Mouse (Mus musculus) midbrain, embryonic 16.5 days (tissue): ENCODE measurements around the gene Sox11. TPM values are rescaled to one million over a fixed set of nuclear protein-coding genes. Genes with fewer than 3 reads are reported as not detected.

Experiments
- ATAC-seq: fragments of 200-750 bp; cut with Nextera tagmentation; 2 replicates; pipeline ENCODE4 v1.8.0; 2017; ENCODE audit warnings: moderate TSS enrichment
- H3K27ac ChIP-seq: fragments of 300-500 bp; sonication (generic); 2 replicates; pipeline ENCODE4 v1.5.1; 2014; ENCODE audit warnings: mild to moderate bottlenecking, low read length, mixed read lengths
- H3K27me3 ChIP-seq: fragments of 300-500 bp; sonication (generic); 2 replicates; pipeline ENCODE4 v1.6.1; 2014; ENCODE audit warnings: low read depth, low read length, mixed read lengths; ENCODE audit not compliant: control insufficient read depth, insufficient read depth
- H3K36me3 ChIP-seq: fragments of 300-500 bp; sonication (generic); 2 replicates; pipeline ENCODE4 v1.6.1; 2014; ENCODE audit warnings: mild to moderate bottlenecking, low read length, moderate library complexity, mixed read lengths; ENCODE audit not compliant: control insufficient read depth, insufficient read depth
- H3K4me1 ChIP-seq: fragments of 300-500 bp; sonication (generic); 2 replicates; pipeline ENCODE4 v1.6.1; 2014; ENCODE audit warnings: mild to moderate bottlenecking, low read length, mixed read lengths; ENCODE audit not compliant: control insufficient read depth, insufficient read depth
- H3K4me2 ChIP-seq: fragments of 300-500 bp; sonication (generic); 2 replicates; pipeline ENCODE4 v1.6.1; 2014; ENCODE audit warnings: mild to moderate bottlenecking, low read length, mixed read lengths
- H3K4me3 ChIP-seq: fragments of 300-500 bp; sonication (generic); 2 replicates; pipeline ENCODE4 v1.5.1; 2014; ENCODE audit warnings: low read depth, mild to moderate bottlenecking, low read length, moderate library complexity, mixed read lengths
- H3K9ac ChIP-seq: fragments of 300-500 bp; sonication (generic); 2 replicates; pipeline ENCODE4 v1.6.1; 2014; ENCODE audit warnings: low read depth, low read length, mixed read lengths
- H3K9me3 ChIP-seq: fragments of 300-500 bp; sonication (generic); replicated peaks from 2 replicates; pipeline ENCODE4 v1.6.1; 2014; ENCODE audit warnings: mild to moderate bottlenecking, low read length, mixed read lengths; ENCODE audit not compliant: control insufficient read depth, poor library complexity, severe bottlenecking
- WGBS: fragments of 180-500 bp; shearing (Covaris S2); extraction: QIAGEN DNeasy Blood & Tissue Kit; methylation state at CpG from one replicate; pipeline ENCODE4 v1.1.7; 2014; 5-methylcytosine and 5-hydroxymethylcytosine counted together
- polyA plus RNA-seq: library from polyadenylated mRNA; unstranded; fragments of >200 nt; fragmentation: Nextera tagmentation; extraction: Ambion mirVana; gene quantifications from 2 replicates; pipeline ENCODE4 v1.2.1, GENCODE M21; 2015

The Sox11 gene
- polyA plus RNA-seq, 1 experiment from 2014 or later = 371 TPM

- no peaks in the 10 kb centered on the region for H3K36me3 ChIP-seq
- no peaks in the 10 kb centered on the region for H3K9me3 ChIP-seq
- no peak overlapping the region for H3K4me3 ChIP-seq
- H3K27ac ChIP-seq = peak overlapping the region; percentile 69
- H3K9ac ChIP-seq = peak overlapping the region; percentile 58
- WGBS = 14% methylated on average over 12 of the region's 12 CpGs
- H3K4me1 ChIP-seq = peaks cover 6% of the 10 kb centered on the region
- H3K4me2 ChIP-seq = peak overlapping the region; percentile 22; the same call in 1 of the 2 replicates
- no peaks in the 10 kb centered on the region for H3K27me3 ChIP-seq
- ATAC-seq = peak; percentile 70
These were observed 14.8 kb upstream of the Sox11 start for GRCm38 (mm10) chr12:27357076-27357637.

GRCm38 (mm10) chr12:27356571-27356970, 14.2 kb upstream of the Sox11 start:
- Histone ChIP-seq H3K27me3 (no peaks in the 10 kb centered on the region), H3K9ac (no peak overlapping the region), H3K4me1 (peaks cover 6% of the 10 kb centered on the region), H3K9me3 (no peaks in the 10 kb centered on the region), H3K36me3 (no peaks in the 10 kb centered on the region), H3K27ac (peak overlapping the region; percentile 69; the same call in 1 of the 2 replicates), H3K4me3 (no peak overlapping the region), H3K4me2 (no peak overlapping the region)
- ATAC-seq = no peak
- WGBS = 72% methylated on average over 5 of the region's 5 CpGs

- H3K9me3 ChIP-seq = no peaks in the 10 kb centered on the region
- H3K9ac ChIP-seq = peak overlapping the region; percentile 92
- WGBS = 2% methylated on average over 17 of the region's 17 CpGs
- no peaks in the 10 kb centered on the region for H3K36me3 ChIP-seq
- H3K4me3 ChIP-seq = peak overlapping the region; percentile 83
- peak overlapping the region; percentile 82 for H3K4me2 ChIP-seq
- peak overlapping the region; percentile 97 for H3K27ac ChIP-seq
- H3K4me1 ChIP-seq = peaks cover 15% of the 10 kb centered on the region
- no peak; the same call in 1 of the 2 replicates for ATAC-seq
- no peaks in the 10 kb centered on the region for H3K27me3 ChIP-seq
These were observed 1.4 kb upstream of the Sox11 start for GRCm38 (mm10) chr12:27343606-27344410.

- H3K9me3 ChIP-seq = no peaks in the 10 kb centered on the region
- no peaks in the 10 kb centered on the region for H3K36me3 ChIP-seq
- H3K4me2 ChIP-seq = peak overlapping the region; percentile 82
- H3K9ac ChIP-seq = peak overlapping the region; percentile 92
- H3K4me3 ChIP-seq = peak overlapping the region; percentile 83
- peak overlapping the region; percentile 97 for H3K27ac ChIP-seq
- under 1% methylated on average over 79 of the region's 83 CpGs for WGBS
- peaks cover 15% of the 10 kb centered on the region for H3K4me1 ChIP-seq
- peak; percentile 95 for ATAC-seq
- H3K27me3 ChIP-seq = no peaks in the 10 kb centered on the region
These were observed 574 bp upstream of the Sox11 start for GRCm38 (mm10) chr12:27342691-27343605.

- WGBS = under 1% methylated on average over 71 of the region's 80 CpGs
- Histone ChIP-seq H3K36me3 (no peaks in the 10 kb centered on the region), H3K9me3 (no peaks in the 10 kb centered on the region), H3K4me1 (peaks cover 12% of the 10 kb centered on the region), H3K4me2 (peak overlapping the region; percentile 47), H3K9ac (peak overlapping the region; percentile 100), H3K4me3 (peak overlapping the region; percentile 83), H3K27me3 (no peaks in the 10 kb centered on the region), H3K27ac (peak overlapping the region; percentile 97)
- ATAC-seq = no peak
These were observed 1.1 kb downstream of the Sox11 start for GRCm38 (mm10) chr12:27341130-27341870.

- Histone ChIP-seq H3K9me3 (no peaks in the 10 kb centered on the region), H3K27me3 (no peaks in the 10 kb centered on the region), H3K36me3 (no peaks in the 10 kb centered on the region), H3K9ac (peak overlapping the region; percentile 100), H3K4me2 (peak overlapping the region; percentile 21; the same call in 1 of the 2 replicates), H3K4me1 (peaks cover 15% of the 10 kb centered on the region), H3K4me3 (peak overlapping the region; percentile 83), H3K27ac (peak overlapping the region; percentile 97)
- whole genome bisulfite sequencing = under 1% methylated on average over 14 of the region's 14 CpGs
- no peak for ATAC-seq
These were observed 1.8 kb downstream of the Sox11 start for GRCm38 (mm10) chr12:27340451-27341035.

GRCm38 (mm10) chr12:27339171-27339751, 3.1 kb downstream of the Sox11 start:
- peaks cover 22% of the 10 kb centered on the region for H3K4me1 ChIP-seq
- WGBS = under 1% methylated on average over 45 of the region's 47 CpGs
- no peak for ATAC-seq
- no peaks in the 10 kb centered on the region for H3K36me3 ChIP-seq
- H3K4me3 ChIP-seq = peak overlapping the region; percentile 65
- H3K9ac ChIP-seq = peak overlapping the region; percentile 82
- H3K9me3 ChIP-seq = no peaks in the 10 kb centered on the region
- H3K27ac ChIP-seq = peak overlapping the region; percentile 94
- H3K27me3 ChIP-seq = no peaks in the 10 kb centered on the region
- H3K4me2 ChIP-seq = peak overlapping the region; percentile 83
